Mouse (Mus musculus) forelimb bud, embryonic 11.5 days (tissue): ENCODE measurements around the gene Ube2v1.
"Not testable (repeated sequence)": the region's sequence is repeated elsewhere in the genome, so short reads cannot be mapped to it uniquely, and the experiment has no call there.

Source experiments
- DNase-seq: peaks from one replicate; pipeline ENCODE4 v3.0.0-alpha.2; 2012; ENCODE audit warnings: low read depth, low spot score

Ube2v1 gene

GRCm38 (mm10) chr2:167622352-167622751, 9.5 kb downstream of the Ube2v1 start:
- DNase-seq = no peak

- DNase-seq = no peak
Measured at GRCm38 (mm10) chr2:167621255-167622087, 10.4 kb downstream of the Ube2v1 start.

- no peak for DNase-seq
Measured at GRCm38 (mm10) chr2:167617472-167617871, 14.4 kb downstream of the Ube2v1 start.

- no peak for DNase-seq
Measured at GRCm38 (mm10) chr2:167617034-167617433, 14.9 kb downstream of the Ube2v1 start.

- DNase-seq = not testable (repeated sequence)
Measured at GRCm38 (mm10) chr2:167613335-167613734, 18.6 kb downstream of the Ube2v1 start.

- DNase-seq = no peak
Measured at GRCm38 (mm10) chr2:167612122-167612521, 19.8 kb downstream of the Ube2v1 start.

- DNase-seq = no peak
Measured at GRCm38 (mm10) chr2:167611287-167611686, 20.6 kb downstream of the Ube2v1 start.

- no peak for DNase-seq
Measured at GRCm38 (mm10) chr2:167606745-167607123, 25.2 kb downstream of the Ube2v1 start.

GRCm38 (mm10) chr2:167605817-167606744, 25.8 kb downstream of the Ube2v1 start:
- no peak for DNase-seq

GRCm38 (mm10) chr2:167605178-167605794, 26.6 kb downstream of the Ube2v1 start:
- DNase-seq = peak; percentile 93

GRCm38 (mm10) chr2:167602978-167603377, 28.9 kb downstream of the Ube2v1 start:
- DNase-seq = no peak

GRCm38 (mm10) chr2:167602364-167602763, 29.5 kb downstream of the Ube2v1 start:
- no peak for DNase-seq

- DNase-seq = no peak
Measured at GRCm38 (mm10) chr2:167600481-167600995, 31.4 kb downstream of the Ube2v1 start.

GRCm38 (mm10) chr2:167599917-167600316, 32.0 kb downstream of the Ube2v1 start:
- no peak for DNase-seq

- no peak for DNase-seq
Measured at GRCm38 (mm10) chr2:167599195-167599594, 32.7 kb downstream of the Ube2v1 start.

- peak; percentile 83 for DNase-seq
Measured at GRCm38 (mm10) chr2:167597492-167598186, 34.3 kb downstream of the Ube2v1 start.

- DNase-seq = no peak
Measured at GRCm38 (mm10) chr2:167596726-167597491, 35.0 kb downstream of the Ube2v1 start.

GRCm38 (mm10) chr2:167596262-167596661, 35.6 kb downstream of the Ube2v1 start:
- DNase-seq = no peak

- DNase-seq = peak; percentile 92
Measured at GRCm38 (mm10) chr2:167595761-167596171, 36.1 kb downstream of the Ube2v1 start.

- no peak for DNase-seq
Measured at GRCm38 (mm10) chr2:167594444-167594934, 37.4 kb downstream of the Ube2v1 start.
